Mouse (Mus musculus): ENCODE measurements around the gene Kirrel3.

DNA sequence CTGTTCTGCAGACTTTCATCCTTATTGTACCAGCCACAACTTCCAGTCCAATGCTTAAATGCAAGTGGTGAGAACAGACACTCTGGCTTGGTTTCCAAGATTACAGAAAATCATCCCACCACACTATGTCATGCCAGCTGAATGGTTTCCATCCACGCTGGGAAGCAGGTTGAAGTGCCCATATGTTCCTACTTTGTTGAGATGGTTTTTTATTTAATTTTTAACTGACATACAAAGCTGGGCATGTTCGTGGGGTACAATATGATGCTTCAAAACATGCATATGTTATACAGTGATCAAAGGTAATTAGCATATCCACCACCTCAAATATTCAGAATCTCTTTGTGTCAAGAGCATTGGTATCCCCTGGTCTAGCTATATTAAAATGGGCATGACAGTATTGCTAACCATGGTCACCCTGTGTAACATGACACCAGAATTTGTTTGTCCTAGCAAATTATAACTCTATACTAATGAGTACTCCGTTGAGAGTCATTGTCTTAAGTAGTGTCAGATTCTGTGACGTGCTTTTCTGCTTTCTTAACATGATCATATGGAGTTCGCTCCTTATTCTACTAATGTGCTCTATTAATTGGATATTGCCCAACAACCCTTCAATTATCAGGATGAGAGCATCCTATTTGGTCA is 472.6 kb downstream of the Kirrel3 start:
- TF ChIP-seq GATA1 (IDR thresholded peaks at IDR 0.05; ENCODE audit: low read length) (no peak), TAL1 (IDR thresholded peaks at IDR 0.05; ENCODE audit: low read length) (no peak)
